Mouse (Mus musculus) hindbrain, embryonic 11.5 days (tissue): ENCODE measurements around the gene Slc24a3. TPM values are rescaled to one million over a fixed set of nuclear protein-coding genes. Genes with fewer than 3 reads are reported as not detected.

Source experiments
- ATAC-seq: fragments of 200-750 bp; cut with Nextera tagmentation; 2 replicates; pipeline ENCODE4 v1.8.0; 2017; ENCODE audit warnings: mild to moderate bottlenecking, moderate TSS enrichment, moderate library complexity; ENCODE audit not compliant: low FRiP score
- DNase-seq: peaks from one replicate; pipeline ENCODE4 v3.0.0-alpha.2; 2015; ENCODE audit warnings: low spot score
- H3K27ac ChIP-seq: fragments of 300-500 bp; sonication (generic); 2 replicates; pipeline ENCODE4 v1.5.1; 2014; ENCODE audit warnings: mild to moderate bottlenecking, low read depth, low read length
- H3K27me3 ChIP-seq: fragments of 300-500 bp; sonication (generic); 2 replicates; pipeline ENCODE4 v1.6.1; 2014; ENCODE audit warnings: mild to moderate bottlenecking, low read length, moderate library complexity, mixed read lengths; ENCODE audit not compliant: control insufficient read depth, insufficient read depth
- H3K36me3 ChIP-seq: fragments of 300-500 bp; sonication (generic); 2 replicates; pipeline ENCODE4 v1.6.1; 2014; ENCODE audit warnings: mild to moderate bottlenecking, low read length, moderate library complexity, mixed read lengths; ENCODE audit not compliant: control insufficient read depth, insufficient read depth
- H3K4me1 ChIP-seq: fragments of 300-500 bp; sonication (generic); replicated peaks from 2 replicates; pipeline ENCODE4 v1.6.1; 2014; ENCODE audit warnings: low read length, mixed read lengths; ENCODE audit not compliant: control insufficient read depth, insufficient read depth
- H3K4me2 ChIP-seq: fragments of 300-500 bp; sonication (generic); replicated peaks from 2 replicates; pipeline ENCODE4 v1.6.1; 2014; ENCODE audit warnings: mild to moderate bottlenecking, low read depth, low read length
- H3K4me3 ChIP-seq: fragments of 300-500 bp; sonication (generic); 2 replicates; pipeline ENCODE4 v1.5.1; 2014; ENCODE audit warnings: low read depth, low read length
- H3K9ac ChIP-seq: fragments of 300-500 bp; sonication (generic); 2 replicates; pipeline ENCODE4 v1.6.1; 2014; ENCODE audit warnings: low read depth, low read length
- H3K9me3 ChIP-seq: fragments of 300-500 bp; sonication (generic); 2 replicates; pipeline ENCODE4 v1.6.1; 2016; ENCODE audit warnings: low read length; ENCODE audit not compliant: control insufficient read depth
- WGBS: fragments of 180-500 bp; shearing (Covaris S2); extraction: QIAGEN DNeasy Blood & Tissue Kit; methylation state at CpG from one replicate; pipeline ENCODE4 v1.1.7; 2014; 5-methylcytosine and 5-hydroxymethylcytosine counted together
- polyA plus RNA-seq: library from polyadenylated mRNA; unstranded; fragments of >200 nt; fragmentation: Nextera tagmentation; extraction: Ambion mirVana; gene quantifications from 2 replicates; pipeline ENCODE4 v1.2.1, GENCODE M21; 2014

The Slc24a3 gene
- polyA plus RNA-seq, 1 experiment from 2014 or later = 2.5 TPM

DNA sequence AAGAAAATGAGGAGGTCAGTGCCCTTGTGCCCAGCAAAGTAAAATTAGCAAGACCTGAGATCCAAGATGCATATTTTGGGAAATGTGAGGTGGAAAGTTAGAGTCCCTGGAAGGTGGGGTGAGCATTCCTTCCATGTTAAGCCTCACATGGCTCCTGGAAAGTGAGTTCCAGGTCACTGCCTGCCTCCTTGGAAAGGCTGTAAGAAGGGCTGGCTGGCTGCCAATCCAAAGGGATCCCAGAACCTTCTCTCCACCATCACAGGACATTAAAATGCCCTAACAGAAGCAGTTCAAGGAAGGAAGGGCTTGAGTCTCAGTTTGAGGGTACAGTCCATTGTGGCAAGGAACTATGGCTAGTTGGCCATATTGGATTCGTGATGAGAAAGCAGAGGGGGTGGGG lies 359.6 kb downstream of the Slc24a3 start:
- 100% methylated on average over 1 of the region's 1 CpGs for WGBS
- Histone ChIP-seq H3K27ac (no peak overlapping the region), H3K27me3 (no peaks in the 10 kb centered on the region), H3K4me2 (no peak overlapping the region), H3K4me3 (no peak overlapping the region), H3K36me3 (no peaks in the 10 kb centered on the region), H3K9ac (no peak overlapping the region), H3K4me1 (no peaks in the 10 kb centered on the region), H3K9me3 (no peaks in the 10 kb centered on the region)
- ATAC-seq (no peak), DNase-seq (no peak)

DNA sequence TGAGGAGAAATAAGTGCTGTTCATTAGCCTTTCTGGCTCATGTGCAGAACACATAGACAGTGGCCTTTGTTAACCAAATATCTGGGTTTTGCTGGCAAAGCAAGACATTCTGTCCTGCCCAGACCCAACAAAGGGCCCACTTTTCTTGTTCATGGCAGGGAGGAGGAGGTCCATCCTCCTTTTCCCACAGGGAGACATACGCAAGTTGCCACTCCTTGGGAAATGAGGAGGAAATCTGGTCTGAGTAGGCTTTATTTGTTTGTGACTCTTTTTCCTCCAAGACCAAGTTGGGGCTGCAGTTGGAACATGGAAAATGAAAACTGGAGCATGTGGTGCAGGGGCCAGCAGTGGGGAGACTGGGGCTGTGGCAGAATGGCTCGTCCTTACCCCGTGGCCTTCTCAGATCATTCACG lies 363.4 kb downstream of the Slc24a3 start:
- Histone ChIP-seq H3K4me3 (no peak overlapping the region), H3K27me3 (no peaks in the 10 kb centered on the region), H3K36me3 (no peaks in the 10 kb centered on the region), H3K4me2 (no peak overlapping the region), H3K9ac (no peak overlapping the region), H3K27ac (no peak overlapping the region), H3K4me1 (no peaks in the 10 kb centered on the region), H3K9me3 (no peaks in the 10 kb centered on the region)
- DNase-seq (no peak), ATAC-seq (no peak)
- WGBS = 82% methylated on average over 4 of the region's 4 CpGs

DNA sequence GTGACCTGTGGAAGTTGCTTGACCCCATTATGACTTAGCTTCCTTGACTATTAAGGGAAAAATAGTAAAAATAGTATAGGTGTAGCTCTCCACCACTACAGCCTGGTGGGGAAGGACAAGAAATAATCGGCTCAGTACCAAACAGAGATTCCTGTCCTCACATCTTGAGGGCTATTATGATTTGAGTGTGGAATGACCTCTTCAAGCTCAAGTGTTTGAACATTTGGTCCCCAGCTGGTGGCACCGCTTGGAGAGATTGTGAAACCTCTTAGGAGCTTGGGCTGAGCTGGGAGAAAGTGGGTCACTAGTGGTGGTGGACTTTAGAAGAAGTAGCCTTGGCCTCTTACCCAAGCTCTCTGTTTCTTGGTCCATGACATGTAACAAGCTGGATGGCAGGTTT lies 365.5 kb downstream of the Slc24a3 start:
- Histone ChIP-seq H3K9ac (no peak overlapping the region), H3K27ac (no peak overlapping the region), H3K36me3 (no peaks in the 10 kb centered on the region), H3K4me2 (no peak overlapping the region), H3K9me3 (no peaks in the 10 kb centered on the region), H3K4me3 (no peak overlapping the region), H3K27me3 (no peaks in the 10 kb centered on the region), H3K4me1 (no peaks in the 10 kb centered on the region)
- ATAC-seq (no peak), DNase-seq (no peak)
- 93% methylated on average over 2 of the region's 2 CpGs for WGBS

DNA sequence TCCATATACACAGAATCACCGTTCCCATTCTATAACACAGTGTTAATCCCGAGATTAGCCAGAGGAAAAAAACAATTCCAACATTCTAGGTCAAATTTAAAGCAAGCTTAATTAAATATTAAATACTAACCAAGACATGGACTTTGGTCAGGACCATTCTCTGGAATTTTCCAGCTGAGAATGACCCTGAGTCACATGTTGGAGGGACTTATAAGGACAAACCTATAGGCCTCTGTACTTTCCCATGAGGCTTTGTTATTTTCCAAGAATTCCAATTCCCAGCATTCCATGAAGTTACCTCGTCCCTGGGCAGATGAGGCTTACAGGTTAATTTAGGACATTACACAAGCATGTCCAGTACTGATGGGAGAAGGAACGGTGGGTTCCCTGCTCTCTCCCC lies 367.8 kb downstream of the Slc24a3 start:
- no peak overlapping the region for H3K4me3 ChIP-seq
- ATAC-seq (no peak), DNase-seq (no peak)
- 94% methylated on average over 4 of the region's 4 CpGs for WGBS
- H3K9me3 ChIP-seq = no peaks in the 10 kb centered on the region
- H3K27me3 ChIP-seq = no peaks in the 10 kb centered on the region
- H3K36me3 ChIP-seq = no peaks in the 10 kb centered on the region
- no peak overlapping the region for H3K9ac ChIP-seq
- H3K4me1 ChIP-seq = no peaks in the 10 kb centered on the region
- no peak overlapping the region for H3K27ac ChIP-seq
- no peak overlapping the region for H3K4me2 ChIP-seq

- no peaks in the 10 kb centered on the region for H3K4me1 ChIP-seq
- WGBS = 86% methylated on average over 4 of the region's 4 CpGs
- DNase-seq (no peak), ATAC-seq (peak; percentile 30)
- H3K4me2 ChIP-seq = no peak overlapping the region
- no peaks in the 10 kb centered on the region for H3K36me3 ChIP-seq
- H3K4me3 ChIP-seq = no peak overlapping the region
- no peaks in the 10 kb centered on the region for H3K9me3 ChIP-seq
- H3K9ac ChIP-seq = no peak overlapping the region
- H3K27ac ChIP-seq = no peak overlapping the region
- H3K27me3 ChIP-seq = no peaks in the 10 kb centered on the region
Measured at GRCm38 (mm10) chr2:145535774-145536173, 368.2 kb downstream of the Slc24a3 start.

- ATAC-seq (no peak), DNase-seq (no peak)
- no peaks in the 10 kb centered on the region for H3K4me1 ChIP-seq
- no peaks in the 10 kb centered on the region for H3K27me3 ChIP-seq
- 77% methylated on average over 4 of the region's 4 CpGs for WGBS
- no peak overlapping the region for H3K4me3 ChIP-seq
- no peak overlapping the region for H3K4me2 ChIP-seq
- H3K9ac ChIP-seq = no peak overlapping the region
- no peak overlapping the region for H3K27ac ChIP-seq
- no peaks in the 10 kb centered on the region for H3K9me3 ChIP-seq
- no peaks in the 10 kb centered on the region for H3K36me3 ChIP-seq
Measured at GRCm38 (mm10) chr2:145536986-145537385, 369.4 kb downstream of the Slc24a3 start.

DNA sequence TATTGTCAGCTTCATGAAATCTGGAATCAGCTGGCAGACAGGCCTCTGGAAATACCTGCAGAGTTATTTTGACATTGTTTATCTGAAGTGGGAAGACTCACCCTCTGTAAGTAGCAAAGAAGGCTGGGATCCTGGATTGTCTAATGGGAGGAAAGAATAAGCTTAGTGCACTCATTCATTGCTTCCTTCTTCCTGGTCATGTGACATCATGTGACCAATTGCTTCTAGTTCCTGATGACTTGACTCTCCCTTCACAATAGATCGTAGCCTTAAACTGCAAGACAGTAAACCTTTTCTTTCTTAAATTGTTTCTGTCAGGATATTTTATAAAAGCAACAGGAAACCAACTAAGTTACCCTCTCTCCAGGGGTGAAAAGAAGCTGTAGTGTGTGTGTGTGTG lies 374.1 kb downstream of the Slc24a3 start:
- H3K36me3 ChIP-seq = no peaks in the 10 kb centered on the region
- no peak overlapping the region for H3K4me2 ChIP-seq
- H3K9ac ChIP-seq = no peak overlapping the region
- no peak overlapping the region for H3K4me3 ChIP-seq
- DNase-seq (no peak), ATAC-seq (no peak)
- H3K9me3 ChIP-seq = no peaks in the 10 kb centered on the region
- H3K4me1 ChIP-seq = no peaks in the 10 kb centered on the region
- no peak overlapping the region for H3K27ac ChIP-seq
- no peaks in the 10 kb centered on the region for H3K27me3 ChIP-seq
- 83% methylated on average over 1 of the region's 1 CpGs for WGBS

GRCm38 (mm10) chr2:145546071-145546470 lies 378.5 kb downstream of the Slc24a3 start:
- WGBS = 76% methylated on average over 3 of the region's 3 CpGs
- Histone ChIP-seq H3K4me1 (no peaks in the 10 kb centered on the region), H3K4me2 (no peak overlapping the region), H3K27me3 (no peaks in the 10 kb centered on the region), H3K27ac (no peak overlapping the region), H3K9me3 (no peaks in the 10 kb centered on the region), H3K4me3 (no peak overlapping the region), H3K36me3 (no peaks in the 10 kb centered on the region), H3K9ac (no peak overlapping the region)
- no peak for ATAC-seq
- DNase-seq = no peak

DNA sequence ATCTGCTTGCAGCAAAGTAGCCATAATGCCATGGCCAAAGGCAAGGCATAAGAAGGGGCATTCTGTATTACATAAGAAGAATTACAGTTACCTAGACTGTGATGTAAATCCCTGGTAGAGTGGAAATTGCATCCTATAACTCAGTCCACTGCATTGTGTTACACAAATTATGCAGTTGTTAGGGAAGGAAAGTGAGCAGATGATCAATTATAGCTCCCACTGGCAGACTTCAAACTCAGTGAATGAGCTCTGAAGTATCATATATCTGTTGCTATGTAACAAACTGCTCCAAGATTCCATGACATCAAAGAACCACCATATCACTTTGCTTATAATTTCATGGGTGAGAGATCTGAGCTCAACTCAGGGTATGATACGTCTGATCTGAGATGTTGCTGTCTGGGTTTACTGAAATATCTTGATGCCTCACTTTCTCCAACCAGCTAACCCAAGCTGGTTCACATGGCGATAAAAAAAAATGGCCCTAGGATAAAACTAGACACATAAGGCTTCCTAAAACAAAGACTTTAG lies 387.2 kb downstream of the Slc24a3 start:
- no peaks in the 10 kb centered on the region for H3K4me1 ChIP-seq
- 78% methylated on average over 2 of the region's 2 CpGs for WGBS
- no peak overlapping the region for H3K4me2 ChIP-seq
- H3K9ac ChIP-seq = no peak overlapping the region
- H3K36me3 ChIP-seq = no peaks in the 10 kb centered on the region
- no peak for ATAC-seq
- no peak overlapping the region for H3K4me3 ChIP-seq
- no peak for DNase-seq
- H3K27ac ChIP-seq = no peak overlapping the region
- no peaks in the 10 kb centered on the region for H3K27me3 ChIP-seq
- H3K9me3 ChIP-seq = no peaks in the 10 kb centered on the region
